Mouse (Mus musculus): ENCODE data around the gene Gpr37l1.

DNA sequence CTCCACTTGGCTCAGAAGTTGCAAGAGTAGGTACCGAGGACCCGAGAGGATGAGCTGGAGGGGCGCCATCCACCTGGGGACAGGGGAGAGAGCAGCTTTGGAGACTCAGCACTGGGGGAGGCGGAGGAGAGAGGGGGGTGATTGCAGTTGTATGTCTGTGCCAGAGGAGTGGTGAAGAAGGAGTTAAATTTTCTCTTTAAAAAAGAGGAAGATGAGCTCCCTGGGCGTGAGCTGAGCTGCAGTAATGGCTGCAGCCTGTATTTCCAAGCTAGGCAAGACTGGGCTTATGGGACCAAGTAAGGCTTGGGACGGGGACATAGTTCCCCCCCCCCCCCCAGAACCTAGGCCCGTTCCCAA is 19.8 kb downstream of the Gpr37l1 start:
- no peak for TF ChIP-seq CTCF (IDR thresholded peaks at IDR 0.05; ENCODE audit: low read depth)
- no peak for TF ChIP-seq EP300 (IDR thresholded peaks at IDR 0.05; ENCODE audit: low read depth)

All from liver, postnatal 0 days (tissue).